Mouse (Mus musculus): Measurements from ENCODE around the gene Fndc5. TPM values are rescaled to one million over a fixed set of nuclear protein-coding genes. Genes with fewer than 3 reads are reported as not detected.

The Fndc5 gene
- polyA plus RNA-seq, 1 experiment from 2014 or later = 1.1 TPM

- 84% methylated on average over 4 of the region's 4 CpGs for WGBS (ENCODE audit: insufficient replicate concordance)
- Histone ChIP-seq H3K4me3 (replicated peaks) (no peak overlapping the region), H3K36me3 (peaks cover 53% of the 10 kb centered on the region), H3K9ac (no peak overlapping the region), H3K9me3 (replicated peaks) (no peaks in the 10 kb centered on the region), H3K4me1 (replicated peaks) (peaks cover 9% of the 10 kb centered on the region; the same call in 1 of the 2 replicates), H3K4me2 (no peak overlapping the region), H3K27me3 (no peaks in the 10 kb centered on the region), H3K27ac (no peak overlapping the region)
- ATAC-seq (ENCODE audit: low read depth) = no peak
- DNase-seq = no peak
These were observed 14.5 kb downstream of the Fndc5 start for GRCm38 (mm10) chr4:129151276-129151811.

GRCm38 (mm10) chr4:129157541-129157940 is 20.7 kb downstream of the Fndc5 start:
- H3K9ac ChIP-seq = no peak overlapping the region
- H3K27ac ChIP-seq = no peak overlapping the region
- no peaks in the 10 kb centered on the region for H3K9me3 ChIP-seq (replicated peaks)
- ATAC-seq (ENCODE audit: low read depth) (no peak), DNase-seq (no peak)
- no peak overlapping the region for H3K4me2 ChIP-seq
- H3K4me3 ChIP-seq (replicated peaks) = no peak overlapping the region
- peaks cover 25% of the 10 kb centered on the region for H3K4me1 ChIP-seq (replicated peaks)
- H3K27me3 ChIP-seq = no peaks in the 10 kb centered on the region
- 81% methylated on average over 5 of the region's 5 CpGs for WGBS (ENCODE audit: insufficient replicate concordance)
- H3K36me3 ChIP-seq = peaks cover 44% of the 10 kb centered on the region

- DNase-seq (peak; percentile 47), ATAC-seq (ENCODE audit: low read depth) (peak; percentile 97)
- no peaks in the 10 kb centered on the region for H3K27me3 ChIP-seq
- H3K4me2 ChIP-seq = no peak overlapping the region
- H3K9me3 ChIP-seq (replicated peaks) = no peaks in the 10 kb centered on the region
- no peak overlapping the region for H3K4me3 ChIP-seq (replicated peaks)
- H3K36me3 ChIP-seq = peaks cover 44% of the 10 kb centered on the region
- H3K9ac ChIP-seq = no peak overlapping the region
- peaks cover 25% of the 10 kb centered on the region for H3K4me1 ChIP-seq (replicated peaks)
- 30% methylated on average over 3 of the region's 3 CpGs for WGBS (ENCODE audit: insufficient replicate concordance)
- H3K27ac ChIP-seq = peak overlapping the region; percentile 53
These were observed 21.8 kb downstream of the Fndc5 start for GRCm38 (mm10) chr4:129158549-129158948.

GRCm38 (mm10) chr4:129161076-129161475 is 24.3 kb downstream of the Fndc5 start:
- H3K36me3 ChIP-seq = peaks cover 42% of the 10 kb centered on the region
- no peak for DNase-seq
- 93% methylated on average over 1 of the region's 1 CpGs for WGBS (ENCODE audit: insufficient replicate concordance)

GRCm38 (mm10) chr4:129161581-129162255 is 24.9 kb downstream of the Fndc5 start:
- no peaks in the 10 kb centered on the region for H3K27me3 ChIP-seq
- no peak for ATAC-seq (ENCODE audit: low read depth)
- no peak overlapping the region for H3K4me3 ChIP-seq (replicated peaks)
- H3K36me3 ChIP-seq = peaks cover 42% of the 10 kb centered on the region
- no peak overlapping the region; the same call in 1 of the 2 replicates for H3K27ac ChIP-seq
- H3K9me3 ChIP-seq (replicated peaks) = no peaks in the 10 kb centered on the region
- H3K4me1 ChIP-seq (replicated peaks) = peaks cover 25% of the 10 kb centered on the region
- no peak for DNase-seq
- no peak overlapping the region for H3K9ac ChIP-seq
- H3K4me2 ChIP-seq = no peak overlapping the region
- 74% methylated on average over 4 of the region's 4 CpGs for WGBS (ENCODE audit: insufficient replicate concordance)

More at GRCm38 (mm10) chr4:129161076-129161475, 24.3 kb downstream of the Fndc5 start:
- Histone ChIP-seq H3K27ac (no peak overlapping the region), H3K9me3 (replicated peaks) (no peaks in the 10 kb centered on the region), H3K4me1 (replicated peaks) (peaks cover 25% of the 10 kb centered on the region), H3K27me3 (no peaks in the 10 kb centered on the region), H3K9ac (no peak overlapping the region), H3K4me2 (no peak overlapping the region), H3K4me3 (replicated peaks) (no peak overlapping the region)
- ATAC-seq (ENCODE audit: low read depth) = no peak

GRCm38 (mm10) chr4:129172529-129172928 is 35.7 kb downstream of the Fndc5 start:
- Histone ChIP-seq H3K27me3 (no peaks in the 10 kb centered on the region), H3K27ac (no peak overlapping the region), H3K4me3 (replicated peaks) (no peak overlapping the region), H3K9ac (no peak overlapping the region), H3K9me3 (replicated peaks) (no peaks in the 10 kb centered on the region; the same call in 1 of the 2 replicates), H3K4me1 (replicated peaks) (no peaks in the 10 kb centered on the region), H3K36me3 (peaks cover 47% of the 10 kb centered on the region), H3K4me2 (no peak overlapping the region)
- DNase-seq = no peak
- WGBS (ENCODE audit: insufficient replicate concordance) = 68% methylated on average over 1 of the region's 1 CpGs
- no peak for ATAC-seq (ENCODE audit: low read depth)

- peaks cover 39% of the 10 kb centered on the region for H3K36me3 ChIP-seq
- WGBS (ENCODE audit: insufficient replicate concordance) = 54% methylated on average over 1 of the region's 1 CpGs
- H3K27me3 ChIP-seq = no peaks in the 10 kb centered on the region
- H3K27ac ChIP-seq = no peak overlapping the region
- no peaks in the 10 kb centered on the region for H3K9me3 ChIP-seq (replicated peaks)
- no peak overlapping the region for H3K9ac ChIP-seq
- no peak overlapping the region for H3K4me3 ChIP-seq (replicated peaks)
- H3K4me2 ChIP-seq = no peak overlapping the region
- H3K4me1 ChIP-seq (replicated peaks) = 0 out of 2 replicates have a peak, but pooled peaks cover 4% of the 10 kb centered on the region
- DNase-seq = no peak
- no peak for ATAC-seq (ENCODE audit: low read depth)
These were observed 42.8 kb downstream of the Fndc5 start for GRCm38 (mm10) chr4:129179560-129179959.

- Histone ChIP-seq H3K27me3 (no peaks in the 10 kb centered on the region), H3K36me3 (peaks cover 14% of the 10 kb centered on the region), H3K9ac (peak overlapping the region; percentile 88), H3K27ac (peak overlapping the region; percentile 88), H3K9me3 (replicated peaks) (no peaks in the 10 kb centered on the region), H3K4me2 (peak overlapping the region; percentile 91), H3K4me1 (replicated peaks) (peaks cover 35% of the 10 kb centered on the region), H3K4me3 (replicated peaks) (peak overlapping the region; percentile 74)
- DNase-seq = no peak
- WGBS (ENCODE audit: insufficient replicate concordance) = 41% methylated on average over 5 of the region's 5 CpGs
- no peak for ATAC-seq (ENCODE audit: low read depth)
These were observed 51.4 kb downstream of the Fndc5 start for GRCm38 (mm10) chr4:129188041-129188659.

GRCm38 (mm10) chr4:129188803-129189541 is 52.2 kb downstream of the Fndc5 start:
- peaks cover 21% of the 10 kb centered on the region for H3K36me3 ChIP-seq
- ATAC-seq (ENCODE audit: low read depth) = peak; percentile 43
- WGBS (ENCODE audit: insufficient replicate concordance) = under 1% methylated on average over 64 of the region's 74 CpGs
- H3K27ac ChIP-seq = peak overlapping the region; percentile 88
- H3K4me3 ChIP-seq (replicated peaks) = peak overlapping the region; percentile 74
- H3K4me1 ChIP-seq (replicated peaks) = peaks cover 41% of the 10 kb centered on the region
- H3K4me2 ChIP-seq = peak overlapping the region; percentile 91
- DNase-seq = peak; percentile 48
- peak overlapping the region; percentile 88 for H3K9ac ChIP-seq
- H3K9me3 ChIP-seq (replicated peaks) = no peaks in the 10 kb centered on the region
- H3K27me3 ChIP-seq = no peaks in the 10 kb centered on the region

- Histone ChIP-seq H3K4me2 (peak within 1 kb of the TSS; percentile 91), H3K4me3 (replicated peaks) (peak within 1 kb of the TSS; percentile 74), H3K36me3 (peaks cover 29% of the 10 kb centered on the region), H3K9me3 (replicated peaks) (no peaks in the 10 kb centered on the region), H3K9ac (peak within 1 kb of the TSS; percentile 88), H3K4me1 (replicated peaks) (peaks cover 46% of the 10 kb centered on the region), H3K27ac (peak within 1 kb of the TSS; percentile 88), H3K27me3 (no peaks in the 10 kb centered on the region)
- under 1% methylated on average over 51 of the region's 58 CpGs for WGBS (ENCODE audit: insufficient replicate concordance)
- DNase-seq = peak; percentile 95
- peak; percentile 85 for ATAC-seq (ENCODE audit: low read depth)
These were observed 53.0 kb downstream of the Fndc5 start, which contains the start of the genes S100pbp and Yars for GRCm38 (mm10) chr4:129189542-129190519. Gene S100pbp, minus strand, starts transcription at chr4:129189727. Gene Yars, plus strand, starts transcription at chr4:129189760.
